Mouse (Mus musculus): ENCODE measurements around the gene Atxn7.

DNA sequence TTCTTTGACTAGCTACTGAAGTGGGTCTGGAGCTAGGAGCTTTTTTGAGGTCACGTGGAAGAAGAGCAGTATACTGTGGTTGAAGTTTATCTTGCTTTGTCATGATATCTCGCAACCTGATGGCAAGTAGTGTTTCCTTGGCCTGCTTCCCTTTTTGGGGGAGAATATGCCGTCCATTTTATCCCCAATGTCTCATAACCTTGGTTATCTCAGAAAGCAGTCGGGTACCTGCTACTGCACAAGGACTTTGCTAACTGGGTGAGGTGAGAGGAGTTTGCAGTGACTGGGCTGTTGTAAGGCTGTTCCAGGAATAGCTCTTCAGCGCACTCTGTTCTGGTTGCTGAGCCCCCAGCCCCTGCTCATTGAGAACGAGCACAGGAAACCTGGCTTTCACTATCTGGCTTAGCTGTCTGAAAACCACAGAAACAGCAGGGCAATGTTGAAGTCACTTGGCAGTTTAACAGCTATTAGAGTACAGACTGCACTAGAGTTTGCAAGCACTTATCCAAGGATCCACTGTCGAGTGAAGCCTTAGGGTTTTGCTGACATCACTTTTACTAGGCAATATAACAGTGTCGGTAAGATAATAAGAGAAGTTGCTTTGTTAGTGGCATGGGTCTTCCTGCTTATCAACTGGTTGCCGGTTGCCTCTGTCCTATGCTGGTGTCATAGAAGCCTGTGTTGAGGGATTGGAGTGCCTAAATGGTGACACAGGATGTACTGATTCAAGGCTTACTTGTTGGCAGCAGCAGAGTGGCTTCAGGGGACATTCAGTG, 127.0 kb downstream of the Atxn7 start:
- no peak for TF ChIP-seq POLR2A (IDR thresholded peaks at IDR 0.05; ENCODE audit: borderline replicate concordance, insufficient read depth, low read length)
- no peak for TF ChIP-seq CTCF (IDR thresholded peaks at IDR 0.05; ENCODE audit: borderline replicate concordance, insufficient read depth, low read depth, low read length)
